Mouse (Mus musculus) granulocyte monocyte progenitor cell, adult 5-6 weeks (primary cell): ENCODE data around the gene Olfr571. TPM values are rescaled to one million over a fixed set of nuclear protein-coding genes. Genes with fewer than 3 reads are reported as not detected.

Experiments
- total RNA-seq, 2 experiments: library from RNA; stranded (forward) in 1 of 2; stranded (reverse) in 1 of 2; fragments of 200-712, 200-1000 nt in 1 of 2; fragments of >200 nt in 1 of 2; fragmentation: Nextera tagmentation in 1 of 2; gene quantifications; 2 replicates each; pipeline ENCODE4 v1.2.3; 2014 to 2017

Gene Olfr571
- total RNA-seq, 2 experiments from 2014 or later = not detected

Other genes with a start within 250 kb of the Olfr571 start
- gene Trim68, start 230.2 kb downstream of the Olfr571 start, total RNA-seq (2014; fragmentation: Nextera tagmentation) = 4.8 and 13.0 TPM in 2 replicates
- gene Trim68, start 230.2 kb downstream of the Olfr571 start, total RNA-seq (2017) = 5.7 and 6.1 TPM in 2 replicates
- gene Olfr557, start 221.6 kb downstream of the Olfr571 start, total RNA-seq (2014; fragmentation: Nextera tagmentation) = not detected in 2 replicates
- gene Olfr557, start 221.6 kb downstream of the Olfr571 start, total RNA-seq (2017) = not detected in 2 replicates
- gene Olfr558, start 215.3 kb downstream of the Olfr571 start, total RNA-seq (2014; fragmentation: Nextera tagmentation) = not detected in 2 replicates
- not detected in 2 replicates for gene Olfr558, start 215.3 kb downstream of the Olfr571 start, total RNA-seq (2017)
- not detected in 2 replicates for gene Olfr33, start 198.5 kb downstream of the Olfr571 start, total RNA-seq (2014; fragmentation: Nextera tagmentation)
- not detected in 2 replicates for gene Olfr33, start 198.5 kb downstream of the Olfr571 start, total RNA-seq (2017)
- not detected in 2 replicates for gene Olfr559, start 190.0 kb downstream of the Olfr571 start, total RNA-seq (2014; fragmentation: Nextera tagmentation)
- gene Olfr559, start 190.0 kb downstream of the Olfr571 start, total RNA-seq (2017) = not detected in 2 replicates
- gene Olfr560, start 158.2 kb downstream of the Olfr571 start, total RNA-seq (2014; fragmentation: Nextera tagmentation) = not detected in 2 replicates
- gene Olfr560, start 158.2 kb downstream of the Olfr571 start, total RNA-seq (2017) = not detected in 2 replicates
- gene Olfr78, start 158.1 kb downstream of the Olfr571 start, total RNA-seq (2014; fragmentation: Nextera tagmentation) = not detected in 2 replicates
- gene Olfr78, start 158.1 kb downstream of the Olfr571 start, total RNA-seq (2017) = not detected in 2 replicates
- gene Olfr561, start 146.3 kb downstream of the Olfr571 start, total RNA-seq (2014; fragmentation: Nextera tagmentation) = not detected in 2 replicates
- gene Olfr561, start 146.3 kb downstream of the Olfr571 start, total RNA-seq (2017) = not detected in 2 replicates
- gene Olfr564, start 114.1 kb downstream of the Olfr571 start, total RNA-seq (2014; fragmentation: Nextera tagmentation) = not detected in 2 replicates
- not detected in 2 replicates for gene Olfr564, start 114.1 kb downstream of the Olfr571 start, total RNA-seq (2017)
- gene Olfr566, start 58.8 kb downstream of the Olfr571 start, total RNA-seq (2014; fragmentation: Nextera tagmentation) = not detected in 2 replicates
- not detected in 2 replicates for gene Olfr566, start 58.8 kb downstream of the Olfr571 start, total RNA-seq (2017)
- not detected in 2 replicates for gene Olfr568, start 40.4 kb downstream of the Olfr571 start, total RNA-seq (2014; fragmentation: Nextera tagmentation)
- not detected in 2 replicates for gene Olfr568, start 40.4 kb downstream of the Olfr571 start, total RNA-seq (2017)
- not detected in 2 replicates for gene Olfr569, start 26.7 kb downstream of the Olfr571 start, total RNA-seq (2014; fragmentation: Nextera tagmentation)
- gene Olfr569, start 26.7 kb downstream of the Olfr571 start, total RNA-seq (2017) = not detected in 2 replicates
- gene Olfr570, start 23.0 kb downstream of the Olfr571 start, total RNA-seq (2014; fragmentation: Nextera tagmentation) = not detected in 2 replicates
- not detected in 2 replicates for gene Olfr570, start 23.0 kb downstream of the Olfr571 start, total RNA-seq (2017)
- not detected in 2 replicates for gene Olfr572, start 6.9 kb upstream of the Olfr571 start, total RNA-seq (2014; fragmentation: Nextera tagmentation)
- gene Olfr572, start 6.9 kb upstream of the Olfr571 start, total RNA-seq (2017) = not detected in 2 replicates
- not detected in 2 replicates for gene Olfr573-ps1, start 25.0 kb upstream of the Olfr571 start, total RNA-seq (2014; fragmentation: Nextera tagmentation)
- not detected in 2 replicates for gene Olfr573-ps1, start 25.0 kb upstream of the Olfr571 start, total RNA-seq (2017)
- gene Olfr574, start 30.9 kb upstream of the Olfr571 start, total RNA-seq (2014; fragmentation: Nextera tagmentation) = not detected in 2 replicates
- gene Olfr574, start 30.9 kb upstream of the Olfr571 start, total RNA-seq (2017) = not detected in 2 replicates
- not detected in 2 replicates for gene Olfr575, start 41.2 kb upstream of the Olfr571 start, total RNA-seq (2014; fragmentation: Nextera tagmentation)
- gene Olfr575, start 41.2 kb upstream of the Olfr571 start, total RNA-seq (2017) = not detected in 2 replicates
- not detected in 2 replicates for gene Olfr576, start 45.1 kb upstream of the Olfr571 start, total RNA-seq (2014; fragmentation: Nextera tagmentation)
- not detected in 2 replicates for gene Olfr576, start 45.1 kb upstream of the Olfr571 start, total RNA-seq (2017)
- gene Olfr577, start 58.4 kb upstream of the Olfr571 start, total RNA-seq (2014; fragmentation: Nextera tagmentation) = not detected in 2 replicates
- gene Olfr577, start 58.4 kb upstream of the Olfr571 start, total RNA-seq (2017) = not detected in 2 replicates
- gene Olfr578, start 71.8 kb upstream of the Olfr571 start, total RNA-seq (2014; fragmentation: Nextera tagmentation) = not detected in 2 replicates
- not detected in 2 replicates for gene Olfr578, start 71.8 kb upstream of the Olfr571 start, total RNA-seq (2017)
- gene Olfr582, start 120.5 kb upstream of the Olfr571 start, total RNA-seq (2014; fragmentation: Nextera tagmentation) = not detected in 2 replicates
- gene Olfr582, start 120.5 kb upstream of the Olfr571 start, total RNA-seq (2017) = not detected in 2 replicates
- not detected in 2 replicates for gene Olfr583, start 133.8 kb upstream of the Olfr571 start, total RNA-seq (2014; fragmentation: Nextera tagmentation)
- gene Olfr583, start 133.8 kb upstream of the Olfr571 start, total RNA-seq (2017) = not detected in 2 replicates
- not detected in 2 replicates for gene Olfr584, start 164.3 kb upstream of the Olfr571 start, total RNA-seq (2014; fragmentation: Nextera tagmentation)
- gene Olfr584, start 164.3 kb upstream of the Olfr571 start, total RNA-seq (2017) = not detected in 2 replicates
- gene Olfr585, start 180.2 kb upstream of the Olfr571 start, total RNA-seq (2014; fragmentation: Nextera tagmentation) = not detected in 2 replicates
- not detected in 2 replicates for gene Olfr585, start 180.2 kb upstream of the Olfr571 start, total RNA-seq (2017)
- not detected in 2 replicates for gene Olfr586, start 208.1 kb upstream of the Olfr571 start, total RNA-seq (2014; fragmentation: Nextera tagmentation)
- not detected in 2 replicates for gene Olfr586, start 208.1 kb upstream of the Olfr571 start, total RNA-seq (2017)
- not detected in 2 replicates for gene Olfr588-ps1, start 223.3 kb upstream of the Olfr571 start, total RNA-seq (2014; fragmentation: Nextera tagmentation)
- gene Olfr588-ps1, start 223.3 kb upstream of the Olfr571 start, total RNA-seq (2017) = not detected in 2 replicates
- not detected in 2 replicates for gene Olfr589, start 238.8 kb upstream of the Olfr571 start, total RNA-seq (2014; fragmentation: Nextera tagmentation)
- not detected in 2 replicates for gene Olfr589, start 238.8 kb upstream of the Olfr571 start, total RNA-seq (2017)